Mouse (Mus musculus): ENCODE results near the gene Abhd4.
"Not testable (repeated sequence)": the region's sequence is repeated elsewhere in the genome, so short reads cannot be mapped to it uniquely, and the experiment has no call there.

The Abhd4 gene

DNA sequence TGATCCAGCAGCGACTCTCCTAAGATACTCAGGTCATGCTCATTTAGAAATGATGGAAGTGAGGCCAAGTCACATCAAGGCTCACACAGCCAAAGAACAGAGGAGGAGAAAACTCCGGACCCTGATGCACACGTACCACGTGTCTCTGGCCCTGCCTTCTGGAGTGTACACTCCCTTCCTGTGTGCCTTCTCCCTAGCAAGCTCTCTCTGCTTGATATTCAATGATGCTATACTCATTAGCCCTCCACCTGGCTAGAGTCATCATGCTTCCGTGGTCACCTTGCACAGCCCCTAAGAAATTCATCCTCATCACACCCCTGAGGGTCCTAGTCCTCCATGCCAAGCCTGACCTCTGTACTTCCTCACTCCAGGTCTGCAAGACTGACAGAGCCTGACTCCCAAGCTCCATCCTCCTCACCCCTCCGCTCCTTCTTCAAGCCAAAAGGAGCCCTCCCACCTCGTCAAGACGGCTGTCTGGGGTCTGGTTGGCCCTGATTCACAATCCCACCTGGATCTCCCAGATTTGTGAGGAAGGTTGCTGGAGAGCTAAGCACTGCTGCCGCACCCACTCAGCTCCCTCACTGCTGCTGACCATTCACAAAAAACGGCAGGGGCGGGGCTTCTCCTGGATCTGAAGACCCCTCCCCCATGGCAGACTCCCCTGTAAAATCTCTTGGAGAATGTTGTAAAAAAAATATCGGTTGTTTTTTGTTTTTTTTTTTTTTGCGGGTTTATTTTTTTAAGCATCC is 30.5 kb upstream of the Abhd4 start:
- no peak for DNase-seq (ENCODE audit: low spot score in 2 of 2)

DNA sequence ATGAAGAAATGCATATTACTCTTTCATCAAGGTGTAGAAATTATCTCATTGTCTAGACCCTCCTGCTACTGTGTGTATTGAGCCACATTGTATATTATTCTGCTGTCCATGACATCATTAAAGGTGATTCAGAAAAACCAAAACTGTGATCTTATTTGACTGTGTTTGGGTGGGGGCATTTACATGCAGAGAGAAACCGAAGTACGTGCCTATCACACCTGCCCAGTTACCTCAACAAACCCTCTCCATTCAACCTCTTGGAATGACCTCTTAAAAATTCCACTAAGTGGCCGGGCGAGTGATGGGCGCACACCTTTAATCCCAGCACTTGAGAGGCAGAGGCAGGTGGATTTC is 29.9 kb upstream of the Abhd4 start:
- DNase-seq (ENCODE audit: low spot score in 2 of 2), result no peak

DNA sequence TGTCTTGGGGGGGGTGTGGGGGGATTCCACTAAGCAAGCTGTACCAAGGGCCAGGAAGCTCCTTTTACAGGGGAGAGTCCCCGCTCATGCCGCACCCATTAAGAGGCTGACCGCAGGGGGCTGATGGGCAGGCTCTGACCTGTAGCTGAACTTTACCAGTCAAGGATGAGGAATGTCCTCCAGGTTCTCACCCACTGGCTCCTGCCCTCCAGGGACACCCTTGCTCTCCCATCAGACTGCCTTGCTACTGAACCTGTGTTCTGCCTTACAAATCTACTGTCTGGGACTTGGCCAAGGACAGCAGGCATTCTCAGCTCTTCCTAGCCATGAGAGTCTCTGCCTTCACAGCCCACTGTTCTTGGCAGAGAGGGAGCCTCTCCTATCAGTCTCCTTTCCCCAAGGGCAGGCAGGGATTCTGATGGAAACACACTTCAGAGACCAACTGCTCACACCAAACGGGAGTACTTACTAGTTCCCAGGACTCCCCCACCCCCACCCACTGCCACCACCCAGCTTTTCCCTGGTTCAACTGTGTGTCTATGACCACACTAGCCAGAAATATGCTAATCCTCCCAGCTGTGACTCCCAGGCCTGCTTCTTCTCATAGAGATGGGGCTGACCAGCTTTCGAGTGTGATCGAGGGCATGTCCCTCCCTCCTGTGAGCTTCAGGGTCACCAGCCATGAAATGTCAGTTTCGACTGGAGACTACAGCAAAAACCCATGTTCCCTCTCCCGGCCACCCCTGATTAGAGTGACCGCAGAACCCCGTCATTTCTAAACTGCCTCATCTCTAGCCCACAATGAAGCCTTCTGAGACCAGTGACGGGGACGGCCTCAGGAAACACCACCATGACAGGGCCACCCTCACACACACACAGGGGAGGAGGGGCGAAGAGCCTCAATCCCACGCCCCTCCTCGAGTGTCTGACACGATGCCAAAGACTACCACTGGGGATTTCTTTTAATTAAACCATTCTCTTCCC is 29.2 kb upstream of the Abhd4 start:
- DNase-seq (ENCODE audit: low spot score in 2 of 2), result no peak

DNA sequence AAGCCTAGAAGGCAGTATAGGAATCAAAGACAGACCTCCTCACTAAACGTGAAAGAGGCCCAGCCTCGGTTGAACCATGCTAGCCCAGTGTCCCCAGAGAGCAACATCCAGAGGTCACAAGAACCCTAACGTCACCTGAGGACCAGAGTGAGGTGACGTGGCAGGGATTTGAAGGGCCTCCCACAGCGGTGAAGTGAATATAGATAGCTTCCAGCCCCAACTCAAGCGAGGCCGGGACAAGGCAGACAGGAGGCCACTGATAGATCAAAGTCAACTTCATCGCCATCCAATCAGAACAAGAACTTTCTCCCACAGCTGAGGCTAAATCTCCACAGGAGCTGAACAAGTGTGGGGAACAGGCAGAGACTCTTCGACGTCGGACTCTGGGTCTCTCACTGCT is 28.3 kb upstream of the Abhd4 start:
- DNase-seq (ENCODE audit: low spot score in 2 of 2), result no peak

DNA sequence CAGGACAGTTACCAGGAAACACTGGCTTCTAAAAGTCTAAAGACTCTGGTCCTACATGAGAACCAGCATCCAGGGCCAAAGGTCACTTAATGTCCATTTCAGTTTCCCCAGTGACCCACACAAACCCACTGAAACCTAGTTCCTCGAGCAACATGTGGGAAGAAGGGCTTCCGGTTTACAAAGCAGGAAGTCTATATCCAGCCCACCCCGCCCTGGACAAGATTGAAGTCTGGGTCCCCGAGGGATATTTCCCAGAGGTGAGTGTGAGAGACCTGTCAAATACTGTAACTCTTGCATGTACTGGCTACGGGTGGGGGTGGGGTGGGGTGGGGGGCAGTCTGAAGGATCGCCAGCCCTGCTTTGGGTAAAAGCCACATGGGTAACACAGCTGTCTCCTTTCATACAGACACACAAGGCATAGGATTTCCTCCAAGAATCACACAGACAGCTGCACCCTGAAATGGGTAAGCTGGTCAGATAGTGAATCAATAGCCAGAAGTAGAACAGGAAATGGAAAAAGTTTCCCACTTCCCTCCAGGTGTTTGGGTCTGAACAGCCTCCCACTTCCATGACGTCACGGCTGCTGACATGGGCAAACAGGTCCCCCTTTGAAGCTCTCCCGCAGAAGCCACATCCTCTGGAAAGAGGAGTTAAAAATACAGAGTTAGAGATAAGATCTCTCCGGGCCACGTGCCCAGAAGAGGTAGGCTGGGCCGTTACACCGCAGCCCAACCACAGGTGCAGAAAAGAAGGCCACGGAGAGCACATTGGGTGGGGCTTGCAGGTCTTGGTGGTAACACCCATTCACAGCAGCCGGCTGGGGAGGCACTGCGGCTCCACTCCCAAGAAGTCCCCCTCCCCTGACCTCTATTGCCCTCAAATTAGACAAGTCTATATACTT is 26.8 kb upstream of the Abhd4 start:
- peak; percentile 98 for DNase-seq (ENCODE audit: low spot score in 2 of 2)

DNA sequence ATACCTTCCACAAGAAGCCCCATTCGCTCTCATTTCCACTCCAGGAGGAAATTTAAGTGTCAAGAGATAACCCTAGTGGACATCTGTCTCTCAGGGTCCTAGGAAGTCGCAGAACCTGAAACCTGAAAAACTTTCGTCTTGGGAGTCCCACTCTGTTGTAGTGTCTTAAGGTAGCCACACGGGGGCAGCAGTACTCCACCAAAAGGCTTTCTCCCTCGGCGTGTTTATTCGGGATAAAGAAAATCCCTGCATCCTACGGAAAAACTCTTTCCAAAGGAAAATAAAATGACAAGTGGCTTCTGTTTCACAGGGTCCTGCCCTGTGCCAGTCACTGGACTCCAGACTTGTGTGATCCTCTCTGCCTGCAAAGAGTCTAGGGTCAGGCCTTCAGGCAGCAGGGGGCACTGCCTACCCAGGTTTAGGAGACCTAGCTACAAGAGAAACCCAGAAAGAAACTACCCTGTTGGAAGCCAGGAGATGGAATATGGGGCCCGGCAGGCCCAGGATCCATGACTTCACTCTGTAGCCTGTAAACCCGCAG is 26.0 kb upstream of the Abhd4 start:
- peak; percentile 86 for DNase-seq (ENCODE audit: low spot score in 2 of 2)

DNA sequence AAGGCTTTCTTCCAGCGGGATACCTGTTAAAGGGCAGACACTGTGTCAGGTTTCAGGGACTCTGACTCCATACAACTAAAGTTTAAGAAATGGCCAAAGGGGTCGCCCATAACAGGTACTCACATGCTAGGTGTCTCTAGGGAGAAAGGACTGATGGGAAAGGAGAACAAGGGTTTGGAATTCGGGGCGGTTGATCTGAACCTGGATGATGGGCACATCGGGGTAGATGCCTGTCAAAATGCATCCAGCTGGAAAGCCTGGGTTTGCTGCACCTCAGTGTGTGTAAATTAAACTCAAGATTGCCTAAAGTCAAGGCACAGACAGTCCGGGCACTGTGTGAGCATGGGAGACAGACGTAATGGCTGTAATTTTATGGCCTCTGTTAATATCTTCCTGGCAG is 25.5 kb upstream of the Abhd4 start:
- no peak for DNase-seq (ENCODE audit: low spot score in 2 of 2)

DNA sequence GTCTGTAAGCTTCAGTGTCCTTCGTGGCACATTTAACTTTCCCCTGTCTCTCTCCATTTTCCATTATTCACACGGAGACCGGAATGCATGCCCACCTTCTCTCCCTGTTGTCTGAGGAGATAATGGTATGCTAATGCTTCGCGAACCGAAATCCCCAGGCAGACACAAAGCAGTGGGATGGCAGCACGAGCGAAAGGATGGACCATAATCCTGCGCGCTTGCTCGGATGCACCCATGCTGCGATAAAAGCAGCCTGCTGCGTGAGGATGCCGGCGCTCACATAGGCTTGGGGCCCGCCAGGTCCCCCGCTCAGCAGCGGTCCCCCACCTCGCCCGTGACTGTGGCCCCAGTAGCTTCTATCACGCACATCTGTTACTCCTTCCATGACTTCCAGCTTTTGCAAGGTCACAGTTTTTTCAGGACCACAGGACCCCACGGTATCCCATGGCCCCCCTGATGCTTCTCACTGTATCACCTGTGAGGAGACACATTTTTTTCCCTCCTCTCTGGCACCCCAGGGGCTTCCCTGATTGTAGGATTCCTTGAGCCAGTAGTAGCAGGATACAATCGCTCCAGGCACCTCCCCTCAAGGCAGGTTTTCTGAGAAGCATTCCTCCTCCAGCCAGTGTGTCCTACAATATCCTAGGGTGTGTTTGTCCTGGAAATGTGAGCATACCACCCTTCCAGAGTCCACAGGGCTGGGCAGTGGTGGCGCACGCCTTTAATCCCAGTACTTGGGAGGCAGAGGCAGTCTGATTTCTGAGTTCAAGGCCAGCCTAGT is 24.9 kb upstream of the Abhd4 start:
- DNase-seq (ENCODE audit: low spot score in 2 of 2), result peak; percentile 65

DNA sequence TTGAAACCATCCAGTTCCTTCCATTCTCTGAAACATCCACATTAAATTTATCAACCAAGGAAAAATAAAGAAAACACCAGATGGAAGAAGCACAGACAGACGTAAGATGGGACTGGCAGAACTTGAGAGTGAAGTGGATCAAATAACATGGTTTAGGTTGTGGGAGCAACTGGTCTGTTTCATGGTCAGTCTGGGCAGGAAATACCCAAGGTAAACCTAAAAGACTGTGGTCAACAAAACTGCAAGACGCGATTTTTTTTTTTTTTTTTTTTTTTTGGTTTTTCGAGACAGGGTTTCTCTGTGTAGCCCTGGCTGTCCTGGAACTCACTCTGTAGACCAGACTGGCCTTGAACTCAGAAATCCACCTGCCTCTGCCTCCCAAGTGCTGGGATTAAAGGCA is 24.1 kb upstream of the Abhd4 start:
- DNase-seq (ENCODE audit: low spot score in 2 of 2), result not testable (repeated sequence)

DNA sequence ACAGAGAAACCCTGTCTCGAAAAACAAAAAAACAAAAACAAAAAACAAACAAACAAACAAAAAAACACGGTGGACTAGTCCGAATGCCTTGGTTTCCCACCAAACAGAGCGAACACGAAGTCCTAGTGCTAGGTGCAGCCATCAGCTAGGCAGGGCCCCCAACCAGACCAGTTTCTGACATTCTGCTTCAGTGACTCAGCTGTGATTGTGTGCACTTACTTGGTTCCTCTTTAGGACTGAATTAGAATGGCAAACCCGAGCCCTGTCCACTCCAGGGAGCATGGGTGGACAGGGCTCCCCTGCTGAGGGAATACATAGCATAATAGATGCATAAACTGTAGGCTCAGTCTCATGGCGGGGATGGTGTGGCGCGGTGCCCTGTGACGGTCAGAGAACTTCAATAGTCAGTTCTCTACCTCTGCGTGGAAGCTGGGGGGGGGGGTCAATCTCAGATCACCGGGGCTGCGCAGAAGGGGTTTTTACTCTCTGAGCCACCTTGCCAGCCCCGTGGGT is 23.3 kb upstream of the Abhd4 start:
- no peak for DNase-seq (ENCODE audit: low spot score in 2 of 2)

DNA sequence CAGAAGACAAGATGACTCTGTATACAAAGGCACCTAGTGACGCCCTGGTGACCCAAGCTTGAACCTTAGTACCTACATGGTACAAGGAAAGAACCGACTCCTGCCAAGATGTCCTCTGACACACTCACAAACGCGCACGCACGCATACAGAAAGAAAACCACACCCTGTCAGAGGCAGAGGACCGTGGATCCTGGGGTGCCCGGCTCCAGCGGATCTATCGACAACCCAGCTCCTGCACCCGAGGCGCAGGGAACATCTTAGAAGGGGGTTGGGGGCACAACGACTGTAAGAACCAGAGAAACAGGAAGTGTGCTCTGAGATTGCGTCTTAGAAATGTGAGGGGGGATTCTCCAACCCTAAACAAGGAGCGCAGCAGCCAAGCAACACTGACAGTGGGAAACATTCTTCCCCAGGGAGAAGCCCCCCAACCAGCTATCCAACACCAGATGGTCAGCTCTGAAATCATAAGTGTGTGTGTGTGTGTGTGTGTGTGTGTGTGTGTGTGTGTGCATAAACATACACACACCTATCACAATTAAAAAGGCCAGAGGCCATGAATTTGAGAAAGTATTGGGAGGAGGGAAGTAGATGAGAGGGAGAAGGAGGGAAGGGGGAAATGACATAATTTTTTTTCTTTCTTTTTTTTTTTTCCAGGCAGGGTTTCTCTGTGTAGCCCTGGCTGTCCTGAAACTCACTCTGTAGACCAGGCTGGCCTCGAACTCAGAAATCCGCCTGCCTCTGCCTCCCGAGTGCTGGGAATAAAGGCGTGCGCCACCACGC is 22.6 kb upstream of the Abhd4 start:
- peak in 1 of 2 experiments; percentile 60 for DNase-seq (ENCODE audit: low spot score in 2 of 2)

DNA sequence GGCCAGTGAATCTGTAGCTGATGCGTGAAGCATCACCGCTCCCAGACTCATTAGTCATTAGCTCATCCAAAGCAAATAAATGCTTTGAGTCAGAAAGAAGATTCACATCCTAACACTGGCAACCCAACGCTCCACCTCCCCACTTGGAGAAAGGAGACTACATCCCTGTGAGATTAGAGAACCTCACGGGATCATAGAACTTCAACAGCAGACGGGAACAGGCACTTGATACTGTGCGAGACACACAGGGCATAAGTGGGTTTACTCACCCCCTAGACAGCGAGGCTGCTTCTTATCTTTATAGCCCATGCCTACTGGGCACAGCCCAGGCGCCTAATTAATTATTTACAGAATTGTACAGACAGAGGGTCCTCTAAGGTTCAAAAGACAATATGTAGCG is 21.8 kb upstream of the Abhd4 start:
- DNase-seq (ENCODE audit: low spot score in 2 of 2), result no peak

DNA sequence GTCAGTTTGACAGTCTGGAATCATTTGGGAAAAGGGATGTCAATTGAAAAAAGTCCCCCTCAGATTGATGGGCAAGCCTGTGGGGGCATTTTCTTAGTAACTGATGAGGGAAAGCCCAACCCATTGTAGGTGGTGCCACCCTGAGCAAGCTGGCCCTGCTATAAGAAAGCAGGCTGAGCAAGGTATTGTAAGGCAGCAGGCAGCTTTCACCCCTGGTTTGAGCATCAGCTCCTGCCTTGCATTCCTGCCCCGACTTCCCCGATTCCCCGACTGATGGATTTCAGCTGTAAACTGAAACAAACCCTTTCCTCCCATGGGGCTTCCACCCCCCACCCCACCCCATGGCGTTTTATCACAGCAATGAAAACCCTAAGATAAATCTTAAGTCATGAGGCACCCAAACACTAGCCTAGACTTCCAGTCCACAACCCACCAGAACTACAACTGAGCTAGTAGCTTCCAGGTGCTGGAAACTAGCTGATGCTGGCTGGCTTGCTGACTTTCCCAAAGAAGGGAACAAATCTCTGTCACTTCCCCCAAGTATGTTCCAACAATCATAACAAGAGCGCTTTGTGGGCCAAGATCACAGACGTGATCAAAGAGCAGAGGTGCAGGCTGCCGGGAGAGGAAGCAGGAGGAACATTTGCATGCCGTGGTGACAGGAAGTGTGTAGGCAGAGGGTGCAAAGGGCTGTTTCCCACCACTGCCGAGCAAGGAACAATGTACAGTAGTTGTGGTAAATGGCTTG is 21.0 kb upstream of the Abhd4 start:
- peak; percentile 82 to 88 for DNase-seq (ENCODE audit: low spot score in 2 of 2)

DNA sequence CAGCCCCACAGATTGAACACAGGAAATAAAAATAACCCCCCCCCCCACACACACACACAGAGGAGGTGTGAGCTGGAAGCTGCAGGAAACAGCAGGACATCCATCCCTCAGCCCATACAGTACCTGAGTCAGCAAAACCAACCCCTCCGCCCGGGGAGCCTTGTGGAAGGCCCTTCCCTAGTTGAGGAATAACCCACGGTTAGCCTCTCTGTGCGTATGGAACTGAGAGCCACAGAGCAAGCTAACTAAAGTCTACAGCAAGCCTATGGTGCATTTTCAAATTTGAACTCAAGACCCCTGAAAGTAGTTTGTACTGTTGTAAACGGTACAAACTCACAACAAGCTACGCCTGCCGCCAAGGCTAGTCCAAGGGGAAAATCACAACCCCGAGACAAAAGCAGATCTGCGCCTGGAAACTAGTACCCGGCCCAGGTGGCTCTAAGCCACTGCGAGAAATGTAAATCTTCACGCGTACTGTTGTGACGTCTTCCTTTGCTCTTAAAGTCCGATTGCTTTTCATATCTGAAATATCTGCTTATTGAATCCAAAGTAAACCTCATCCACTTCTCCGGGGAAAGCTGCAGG is 20.3 kb upstream of the Abhd4 start:
- DNase-seq (ENCODE audit: low spot score in 2 of 2), result no peak

DNA sequence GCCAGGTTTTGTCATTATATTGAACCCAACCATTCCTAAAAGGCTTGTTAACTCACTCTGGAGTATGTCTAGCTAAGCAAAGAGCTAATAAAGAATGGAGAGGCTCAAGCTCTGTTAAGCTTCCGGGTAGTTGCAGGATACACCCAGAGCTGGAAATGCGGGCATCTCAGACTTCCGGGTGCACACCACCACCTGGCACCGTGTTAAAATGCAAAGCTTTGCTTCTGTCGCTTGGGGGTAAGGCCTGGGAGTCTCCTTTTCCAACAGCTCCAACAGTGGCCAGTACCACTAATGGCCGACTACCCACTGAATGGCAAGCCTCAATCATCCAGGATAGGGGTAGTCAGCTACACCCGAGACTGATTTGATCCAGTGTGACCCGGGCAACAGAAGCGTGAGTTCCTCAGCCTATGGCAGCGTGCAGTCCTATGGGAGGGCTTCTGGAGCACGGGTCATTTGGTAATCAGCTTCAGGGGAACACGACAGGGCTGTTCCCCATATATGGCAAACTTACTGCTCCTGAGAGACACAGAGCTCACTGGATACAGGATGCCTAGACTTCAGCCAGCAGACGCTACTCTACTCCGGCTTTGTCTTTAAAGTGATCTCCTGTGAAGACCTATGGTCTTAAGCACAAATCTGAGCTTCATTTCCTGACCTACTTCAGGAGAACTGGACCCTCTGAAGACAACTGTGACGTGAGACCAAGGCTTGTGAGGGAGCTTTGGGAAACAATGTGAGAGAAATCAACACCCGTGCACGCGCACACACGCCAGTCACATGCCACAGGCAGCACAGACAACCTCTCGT is 19.6 kb upstream of the Abhd4 start:
- no peak for DNase-seq (ENCODE audit: low spot score in 2 of 2)

DNA sequence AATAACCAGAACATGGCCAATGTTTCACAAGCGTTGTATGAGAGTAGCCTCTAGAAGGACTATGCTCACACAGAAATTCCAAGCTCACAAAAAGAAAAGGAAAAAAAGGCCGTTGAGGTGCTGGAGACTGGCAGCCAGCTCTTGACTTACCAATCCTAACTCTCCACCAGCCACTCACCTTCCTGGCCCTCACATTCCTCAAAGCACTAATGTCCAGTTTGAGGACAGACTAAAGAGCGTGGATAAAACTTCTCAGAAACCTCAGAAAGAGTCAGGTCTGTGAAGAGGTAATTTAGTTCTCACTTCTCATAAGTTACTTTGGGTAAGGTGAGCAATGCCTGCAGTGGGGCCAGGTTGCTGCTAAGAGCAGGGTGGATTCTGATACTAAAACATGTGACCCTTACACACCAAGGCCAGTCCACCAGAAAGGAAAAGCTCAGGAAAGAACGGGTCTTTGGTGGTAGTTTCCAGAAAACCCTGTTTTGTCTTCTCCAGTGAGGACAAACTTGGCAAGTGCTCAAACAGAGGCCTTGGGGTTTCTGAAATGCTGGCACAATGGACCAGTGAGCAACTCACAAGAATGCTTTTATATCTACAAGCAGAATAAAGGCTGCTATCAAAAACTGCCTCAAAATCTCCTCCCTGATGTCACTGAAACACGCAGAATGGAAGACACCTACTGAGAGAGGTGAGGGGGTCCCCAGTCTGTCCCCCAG is 18.0 kb upstream of the Abhd4 start:
- DNase-seq (ENCODE audit: low spot score in 2 of 2), result no peak

DNA sequence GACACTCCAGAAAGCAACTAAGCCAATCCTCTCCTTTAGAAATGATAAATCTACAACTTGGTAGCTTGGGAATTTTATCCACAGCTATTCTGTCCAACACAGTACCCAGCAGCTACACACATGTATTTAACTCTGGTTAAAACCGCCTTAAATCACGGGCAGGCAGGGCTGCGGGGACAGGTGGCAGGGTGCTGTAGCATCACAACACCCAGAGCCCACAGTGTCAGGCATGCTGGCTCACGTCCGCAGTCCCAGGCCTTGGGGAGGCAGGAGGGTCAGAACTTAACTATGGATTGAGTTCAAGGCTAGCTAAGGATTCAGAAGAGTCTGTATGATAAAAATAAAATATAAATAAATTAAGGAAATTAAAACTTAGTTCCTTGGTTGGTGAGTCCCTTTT is 17.1 kb upstream of the Abhd4 start:
- no peak for DNase-seq (ENCODE audit: low spot score in 2 of 2)
